Mouse (Mus musculus) cerebellum, adult 2 months (tissue): Measurements from ENCODE around the gene Glrx2.

ENCODE experiments used
- CTCF ChIP-seq: fragments of 200-500 bp; IDR thresholded peaks from 2 replicates; pipeline ENCODE4 v1.5.1; 2011; ENCODE audit warnings: low read depth, mild to moderate bottlenecking, control low read depth, low read length, moderate library complexity, borderline replicate concordance; ENCODE audit not compliant: insufficient read depth
- POLR2A ChIP-seq: fragments of 200-500 bp; IDR thresholded peaks from 2 replicates; pipeline ENCODE4 v1.6.1; 2011; ENCODE audit warnings: low read length, control low read depth, borderline replicate concordance; ENCODE audit not compliant: insufficient read depth

- no peak for TF ChIP-seq CTCF
- no peak for TF ChIP-seq POLR2A
These were observed 14.4 kb upstream of the Glrx2 start for GRCm38 (mm10) chr1:143701736-143702135.
